Mouse (Mus musculus) natural killer cell, adult 2 months (primary cell): Measurements from ENCODE around the gene Ncoa3.
A peak's percentile ranks its signal among the peaks of the same experiment; 100 is the strongest.

ENCODE experiments used
- DNase-seq, 2 experiments: peaks; one replicate each; pipeline ENCODE4 v3.0.0; 2022; ENCODE audit warnings: low spot score in 2 of 2

Gene Ncoa3

DNA sequence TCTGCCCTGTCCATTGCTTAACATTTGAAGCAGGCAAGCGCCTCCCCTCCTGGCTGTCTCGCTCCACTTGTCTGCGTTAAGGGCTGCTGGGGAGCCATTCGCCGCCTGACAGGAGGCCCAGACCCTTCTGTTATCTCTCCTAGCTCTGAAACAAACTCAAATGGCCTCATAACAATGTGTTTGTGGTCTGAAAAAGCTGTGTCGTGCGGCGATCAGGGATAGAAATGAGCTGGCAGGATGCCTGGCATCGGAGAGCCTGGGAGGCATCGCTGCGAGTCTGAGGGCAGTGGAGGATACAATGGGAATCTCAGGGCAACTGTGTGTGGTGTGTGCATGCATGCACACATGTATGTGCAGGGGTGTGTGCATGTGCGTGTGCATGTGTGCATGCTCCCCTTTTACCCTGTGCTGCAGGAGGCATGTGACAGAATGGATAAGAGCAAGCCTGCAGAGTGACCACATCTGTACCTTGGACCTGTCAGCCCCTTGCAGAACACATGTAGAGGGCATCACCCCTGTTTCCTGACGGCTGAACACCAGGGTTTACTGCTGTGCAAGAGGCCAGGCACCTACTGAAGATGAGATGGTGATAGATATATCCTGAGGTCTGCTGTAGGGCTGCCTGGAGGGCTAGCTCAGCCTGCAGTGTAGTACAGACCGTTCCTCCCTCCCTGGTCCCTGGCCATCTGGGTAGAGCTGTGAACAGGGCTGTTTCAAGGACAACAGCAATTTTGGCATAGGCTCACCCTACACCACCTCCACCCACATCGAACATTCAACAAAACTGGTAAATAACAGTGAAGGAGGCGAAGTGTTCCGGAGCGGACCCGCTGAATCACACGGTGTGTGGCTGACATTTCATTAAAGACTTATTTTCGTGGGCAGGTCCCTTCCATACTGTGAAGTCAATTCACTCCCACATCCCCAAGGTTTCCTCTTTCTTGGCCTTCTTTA is 108.2 kb downstream of the Ncoa3 start:
- DNase-seq, result peak; percentile 49 to 68

DNA sequence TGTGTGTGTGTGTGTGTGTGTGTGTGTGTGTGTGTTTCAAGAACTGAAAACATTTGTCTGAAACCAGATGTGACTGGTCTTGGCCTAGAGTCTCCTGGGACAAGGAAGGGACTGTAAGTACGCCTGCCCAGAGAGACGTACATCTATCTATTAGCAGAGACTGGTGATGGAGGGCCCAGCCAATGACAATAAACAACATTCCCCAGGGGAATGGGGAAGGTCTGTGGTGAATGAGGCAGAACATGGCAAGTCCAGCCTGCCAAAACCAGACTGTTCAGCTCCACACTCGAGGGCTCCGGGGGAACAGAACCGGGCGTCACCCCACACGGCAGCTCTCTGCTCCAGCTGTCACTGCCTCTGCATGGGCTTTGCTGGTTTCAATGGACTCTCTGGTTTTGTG is 110.5 kb downstream of the Ncoa3 start:
- DNase-seq, result no peak

DNA sequence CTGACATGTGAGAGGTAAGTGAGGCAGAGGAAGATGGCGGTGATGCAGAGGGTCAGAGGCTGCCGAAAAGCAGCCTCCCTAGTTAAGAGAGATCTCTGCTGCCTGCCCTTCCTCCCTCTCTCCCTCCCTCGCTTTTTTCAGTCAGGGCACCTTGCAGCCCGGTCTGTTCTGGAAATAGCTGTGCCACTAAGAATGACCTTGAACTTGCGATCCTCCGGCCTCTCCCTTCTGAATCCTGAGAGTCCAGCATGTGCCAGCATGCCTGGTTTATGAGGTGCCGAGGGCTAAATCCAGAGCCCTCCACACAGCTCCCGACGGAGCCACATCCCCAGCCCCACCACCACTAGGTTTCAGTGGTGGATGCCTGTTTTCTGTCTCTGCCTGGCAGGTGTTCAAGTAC is 113.5 kb downstream of the Ncoa3 start:
- no peak for DNase-seq

DNA sequence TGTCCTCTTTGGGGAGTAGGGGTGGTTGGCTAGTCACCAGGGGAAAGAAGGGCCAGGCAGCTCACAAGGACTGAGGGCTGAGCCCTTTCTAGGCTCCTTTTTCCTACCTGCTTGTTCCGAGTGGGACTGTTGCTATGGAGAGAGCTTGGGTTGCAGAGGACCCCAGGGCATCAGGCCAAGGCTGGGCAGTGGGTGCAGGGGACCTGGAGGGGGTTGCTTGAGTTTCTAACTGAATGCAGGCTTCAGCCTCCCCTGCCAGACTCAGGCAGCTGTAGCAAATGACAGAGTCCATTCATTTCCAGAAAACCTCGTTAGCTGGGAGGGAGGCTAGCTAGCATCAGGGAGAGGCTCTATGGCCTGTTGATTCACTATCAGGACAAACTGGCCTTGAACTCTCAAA is 114.2 kb downstream of the Ncoa3 start:
- no peak for DNase-seq

DNA sequence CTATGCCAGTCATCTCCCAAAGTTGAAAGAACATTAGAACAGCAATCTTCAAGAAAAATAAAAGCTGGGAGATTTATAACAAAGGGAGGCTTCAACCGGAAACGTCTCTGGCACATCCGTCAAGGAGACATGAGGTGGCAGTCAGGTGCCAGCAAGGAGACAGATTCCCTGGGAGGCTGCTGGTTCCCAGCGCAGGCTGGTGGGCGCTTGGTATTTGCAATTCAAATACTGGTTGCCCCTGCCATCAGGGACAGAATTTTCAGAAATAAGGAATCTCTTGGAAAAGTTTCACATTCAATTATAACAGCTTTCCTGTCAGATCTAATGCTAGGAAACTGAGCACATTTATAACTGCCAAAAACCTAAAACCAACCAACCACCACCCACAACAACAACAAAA is 115.5 kb downstream of the Ncoa3 start:
- no peak for DNase-seq

DNA sequence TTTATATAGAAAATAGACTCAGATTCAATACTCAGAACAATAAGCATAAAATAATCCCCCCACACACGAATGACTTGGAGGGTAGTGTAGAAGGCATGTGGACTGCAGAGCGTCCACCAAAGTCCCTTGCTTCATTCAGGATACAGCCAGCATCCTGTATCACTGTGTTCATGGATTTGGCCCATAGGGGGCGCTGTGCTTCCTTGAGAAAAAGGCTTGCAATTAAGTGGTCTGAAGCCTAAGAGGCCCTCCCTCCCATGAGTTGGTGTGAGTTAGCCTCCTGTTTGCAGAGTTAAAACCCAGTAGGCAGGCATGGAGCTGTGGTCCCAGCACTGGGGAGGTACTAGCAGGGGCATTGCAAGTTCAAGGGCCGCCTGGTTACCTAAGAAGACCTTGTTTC is 115.9 kb downstream of the Ncoa3 start:
- peak; percentile 78 to 80 for DNase-seq

DNA sequence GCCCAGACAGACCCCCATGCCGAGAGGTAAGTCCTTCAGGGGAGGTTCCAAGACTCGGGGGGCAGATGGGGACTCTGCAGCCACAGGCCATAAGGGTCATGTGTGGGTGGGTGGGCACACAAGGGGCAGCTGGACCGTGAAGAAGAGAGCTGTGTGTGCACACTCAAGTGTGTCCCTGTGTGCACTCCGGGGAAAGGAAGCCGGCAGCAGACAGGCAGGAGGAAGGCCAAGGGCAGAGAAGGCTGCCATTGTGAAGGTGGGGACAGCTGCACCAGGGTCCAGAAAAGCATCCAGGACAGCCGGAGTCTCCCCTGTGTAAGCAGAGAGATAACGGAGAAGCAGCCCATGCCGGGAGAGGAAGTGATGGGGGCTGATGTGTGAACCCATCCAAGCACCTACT is 118.3 kb downstream of the Ncoa3 start:
- no peak for DNase-seq

DNA sequence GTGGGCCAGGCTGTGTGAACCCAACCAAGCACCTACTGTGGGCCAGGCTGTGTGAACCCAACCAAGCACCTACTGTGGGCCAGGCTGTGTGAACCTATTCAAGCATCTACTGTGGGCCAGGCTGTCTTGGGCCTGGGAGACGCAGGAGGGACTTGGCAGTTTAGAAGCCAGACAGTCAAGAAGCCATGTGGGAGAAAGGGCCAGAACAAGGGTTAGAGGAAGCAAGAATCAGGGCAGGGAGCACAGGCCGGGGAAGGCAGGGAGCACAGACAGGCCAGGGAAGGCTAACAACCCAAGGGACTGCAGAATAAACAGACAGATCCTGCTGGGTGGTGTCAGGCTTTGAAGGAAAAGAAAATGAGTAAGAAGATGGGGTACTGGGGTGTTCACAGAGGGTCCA is 118.8 kb downstream of the Ncoa3 start:
- no peak for DNase-seq

DNA sequence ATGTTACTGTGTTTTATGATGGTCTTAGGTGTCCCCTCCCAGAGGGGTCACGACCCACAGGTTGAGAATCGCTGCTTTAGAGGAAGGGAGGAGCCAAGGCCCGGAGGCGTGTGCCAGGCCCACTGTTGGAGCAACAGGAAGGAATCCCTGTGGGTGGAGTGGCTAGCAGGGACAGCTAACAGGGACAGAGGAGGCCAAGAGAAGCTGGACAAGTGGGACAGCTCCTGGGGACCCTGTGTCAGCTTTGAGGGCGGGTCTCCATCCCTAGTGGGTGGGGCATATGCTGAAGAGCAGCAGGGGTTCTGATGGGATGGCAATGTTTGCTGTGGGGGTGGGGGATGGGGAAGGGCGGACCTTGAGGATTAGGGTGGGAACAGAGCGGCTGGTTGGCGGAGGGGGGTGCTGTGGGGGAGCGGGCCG is 119.4 kb downstream of the Ncoa3 start:
- DNase-seq, result no peak

DNA sequence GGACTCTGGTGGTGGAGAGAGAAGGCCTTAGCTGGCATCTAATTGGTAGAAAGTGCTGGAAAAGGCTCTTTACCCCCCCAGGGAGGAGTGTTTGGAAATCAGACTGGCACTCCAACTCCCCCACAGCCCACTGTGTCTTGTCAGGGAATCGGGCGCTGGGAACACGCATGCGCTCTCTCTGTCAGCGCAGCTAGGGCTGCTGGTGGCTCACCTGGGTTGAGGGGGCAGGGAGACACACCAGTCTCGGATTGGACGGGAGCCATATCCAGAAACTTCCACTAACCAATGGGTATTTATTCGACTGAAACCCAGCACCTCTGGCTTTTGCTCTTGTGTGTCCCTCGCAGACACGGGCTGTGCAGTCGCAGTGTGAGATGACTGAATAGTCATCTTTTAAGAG is 120.5 kb downstream of the Ncoa3 start:
- no peak for DNase-seq

DNA sequence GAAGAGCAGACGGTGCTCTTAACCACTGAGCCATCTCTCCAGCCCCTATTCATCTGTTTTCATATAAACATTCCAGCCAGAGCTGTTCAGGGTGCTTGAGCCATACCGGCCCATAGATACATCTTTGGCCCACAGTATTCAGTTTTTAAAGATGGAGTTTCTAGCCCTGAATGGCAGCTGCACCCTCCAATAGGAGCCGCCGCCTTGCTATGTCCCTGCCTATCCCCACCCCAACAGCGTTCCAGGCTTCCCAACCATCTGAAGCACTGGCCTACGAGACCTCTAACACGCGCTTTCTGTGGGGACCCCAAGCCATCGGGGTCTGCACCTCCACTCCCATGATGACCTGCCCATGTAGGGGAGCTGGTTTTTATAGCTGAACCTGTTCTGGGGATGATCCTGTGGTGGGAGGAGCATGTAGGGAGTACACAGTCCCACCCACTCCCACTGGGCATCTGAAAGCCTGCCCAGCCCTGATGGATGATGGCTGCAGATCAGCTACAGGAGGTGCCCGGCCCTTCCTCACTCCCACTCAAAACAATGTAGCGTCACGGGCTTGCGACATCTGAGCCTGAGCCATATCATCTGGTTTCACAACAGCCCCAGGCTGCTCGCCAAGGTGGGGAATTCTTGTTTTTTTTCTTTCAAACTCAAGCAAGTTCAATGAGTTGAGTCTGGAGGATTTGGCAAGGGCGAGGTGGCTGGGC is 123.3 kb downstream of the Ncoa3 start:
- DNase-seq, result no peak

DNA sequence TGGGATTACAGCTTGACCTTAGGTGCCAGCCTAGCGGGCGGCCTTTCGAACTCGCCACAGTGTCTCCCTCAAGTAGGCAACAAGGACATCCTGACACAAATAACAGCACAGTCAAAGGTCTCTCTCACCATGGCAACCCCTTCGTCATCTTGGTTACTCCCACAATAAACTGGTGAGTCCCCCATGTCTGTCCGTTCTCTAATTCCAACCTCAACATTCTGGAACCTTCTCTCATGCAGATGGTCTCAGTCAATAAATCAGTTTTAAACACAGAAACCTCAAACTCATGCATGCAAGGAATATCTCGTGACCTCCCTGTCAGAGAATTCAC is 123.8 kb downstream of the Ncoa3 start:
- no peak for DNase-seq

DNA sequence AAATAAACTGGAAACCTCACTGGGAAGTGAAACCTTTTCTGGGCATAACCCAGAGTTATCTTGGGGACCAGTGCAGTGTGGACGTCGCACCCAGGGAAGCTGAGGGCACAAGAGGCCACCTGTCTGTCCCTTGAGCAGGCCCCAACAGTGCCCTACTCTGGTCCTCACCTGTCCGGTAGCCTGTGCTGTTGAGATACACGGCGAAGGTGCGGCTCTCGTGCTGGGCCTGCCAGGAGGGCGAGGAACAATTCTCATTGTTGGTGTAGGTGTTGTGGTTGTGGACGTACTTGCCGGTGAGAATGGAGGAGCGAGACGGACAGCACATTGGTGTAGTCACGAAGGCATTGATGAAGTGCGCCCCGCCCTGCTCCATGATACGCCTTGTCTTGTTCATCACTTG is 124.3 kb downstream of the Ncoa3 start:
- no peak for DNase-seq

DNA sequence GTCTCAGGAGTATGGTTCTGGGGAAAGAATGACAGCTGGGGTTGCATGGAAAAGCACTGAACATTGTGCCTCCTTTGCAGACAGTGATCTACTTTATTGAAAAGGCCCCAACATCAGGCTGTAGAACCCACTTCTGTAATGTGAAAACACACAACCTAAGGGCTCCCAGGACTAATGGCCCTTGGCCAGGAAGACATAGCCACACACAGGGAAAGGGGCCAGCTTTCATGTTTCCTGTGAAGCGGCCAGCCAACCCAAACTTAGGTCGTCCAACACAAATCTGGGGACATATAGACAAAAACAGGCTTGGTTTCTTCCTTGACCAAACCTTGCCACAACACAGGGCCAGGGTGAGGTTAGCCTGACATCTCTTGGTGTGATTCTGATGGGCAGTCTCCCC is 127.6 kb downstream of the Ncoa3 start:
- no peak for DNase-seq

DNA sequence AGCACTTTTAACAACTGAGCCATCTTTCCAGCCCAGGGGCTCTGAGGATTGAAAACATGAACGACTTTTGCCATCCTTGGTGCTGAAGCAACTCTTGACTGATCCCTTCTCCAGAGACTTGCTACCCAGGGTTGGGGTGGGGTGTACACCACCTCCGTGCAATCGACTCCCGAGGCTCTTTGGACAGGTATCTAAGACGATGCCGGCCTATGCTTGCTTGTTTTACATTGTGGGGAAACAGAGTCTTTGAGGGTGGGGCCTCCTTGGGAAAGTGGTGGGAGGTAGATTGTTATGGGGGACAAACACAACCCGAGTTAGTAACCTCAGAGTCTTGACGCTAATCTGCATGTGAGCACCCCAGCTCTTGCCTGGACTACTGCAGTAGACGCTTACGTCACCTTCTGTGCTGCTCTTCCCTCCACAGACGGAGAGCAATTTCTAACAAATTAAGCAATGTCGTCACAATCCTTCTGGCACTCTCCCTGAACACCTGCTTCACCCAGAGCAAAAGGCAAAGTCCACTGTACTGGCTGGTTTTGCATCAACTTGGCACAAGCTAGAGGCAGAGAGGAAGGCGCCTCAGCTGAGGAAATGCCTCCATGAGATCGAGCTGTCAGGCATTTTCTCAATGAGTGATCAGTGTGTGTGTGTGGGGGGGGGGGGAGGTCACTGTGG is 129.4 kb downstream of the Ncoa3 start:
- DNase-seq, result no peak

DNA sequence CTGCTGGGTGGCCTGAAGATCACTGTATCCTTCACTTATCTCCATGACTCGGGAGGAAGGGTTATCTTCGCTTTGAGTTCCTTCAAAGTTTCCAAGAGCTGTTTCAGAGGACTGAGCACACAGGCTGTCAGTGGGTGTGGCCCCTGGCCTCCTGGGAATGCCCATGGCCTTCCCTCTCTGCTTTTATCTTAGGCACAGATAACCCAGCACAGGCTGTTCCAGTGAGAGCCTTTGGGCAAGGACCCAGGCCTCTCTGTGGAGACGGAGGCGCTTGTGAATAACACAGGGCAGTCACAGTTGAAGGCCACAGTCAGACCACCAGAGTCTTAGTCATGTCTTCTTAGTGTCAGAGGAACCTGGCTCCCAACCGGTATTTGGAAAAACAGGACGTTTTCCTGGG is 130.3 kb downstream of the Ncoa3 start:
- DNase-seq, result no peak
